Mouse (Mus musculus) C2C12 (cell line): ENCODE measurements around the gene Jmjd7. TPM values are rescaled to one million over a fixed set of nuclear protein-coding genes. Genes with fewer than 3 reads are reported as not detected.

Experiments used
- H3K27me3 ChIP-seq: one replicate; pipeline ENCODE4 v1.6.1; 2011; ENCODE audit not compliant: control insufficient read depth, insufficient read depth, insufficient read length
- H3K36me3 ChIP-seq: one replicate; pipeline ENCODE4 v1.6.1; 2011; ENCODE audit not compliant: control insufficient read depth, insufficient read depth
- H3K4me3 ChIP-seq: one replicate; pipeline ENCODE4 v1.5.1; 2011; ENCODE audit warnings: mild to moderate bottlenecking, control low read depth; ENCODE audit not compliant: poor library complexity, insufficient read depth, severe bottlenecking
- H3K79me2 ChIP-seq: one replicate; pipeline ENCODE4 v1.6.1; 2011; ENCODE audit not compliant: control insufficient read depth, insufficient read depth
- H3K79me3 ChIP-seq: one replicate; pipeline ENCODE4 v1.6.1; 2011; ENCODE audit warnings: low read depth, control low read depth
- H3ac ChIP-seq: one replicate; pipeline ENCODE3; 2011; ENCODE audit warnings: low read depth; ENCODE audit not compliant: control insufficient read depth, insufficient read length
- CEBPB ChIP-seq: IDR thresholded peaks from one replicate; pipeline ENCODE4 v1.6.1; 2011; ENCODE audit warnings: low read depth, mild to moderate bottlenecking, control low read depth, moderate library complexity
- CTCF ChIP-seq: IDR thresholded peaks from one replicate; pipeline ENCODE4 v1.5.1; 2011; ENCODE audit not compliant: control insufficient read depth, insufficient read depth, insufficient read length
- FOSL1 ChIP-seq: IDR thresholded peaks from one replicate; pipeline ENCODE4 v1.8.0; 2011; ENCODE audit warnings: mild to moderate bottlenecking, low read length; ENCODE audit not compliant: poor library complexity, insufficient read depth, severe bottlenecking
- MAX ChIP-seq: IDR thresholded peaks from one replicate; pipeline ENCODE4 v1.6.1; 2011; ENCODE audit warnings: mild to moderate bottlenecking, control low read depth
- MYOD1 ChIP-seq: IDR thresholded peaks from one replicate; pipeline ENCODE4 v1.6.1; 2011; ENCODE audit warnings: low read depth; ENCODE audit not compliant: control insufficient read depth, insufficient read length
- MYOG ChIP-seq: IDR thresholded peaks from one replicate; pipeline ENCODE4 v1.6.1; 2011; ENCODE audit not compliant: control insufficient read depth, insufficient read length; ENCODE audit errors: extremely low read depth
- USF1 ChIP-seq: IDR thresholded peaks from one replicate; pipeline ENCODE4 v1.6.1; 2011; ENCODE audit warnings: low read depth, mild to moderate bottlenecking, control low read depth, moderate library complexity
- polyA plus RNA-seq: library from polyadenylated mRNA; unstranded; fragments of >200 nt; fragmentation: generic; extraction: Trizol; gene quantifications from one replicate; pipeline ENCODE4 v1.2.1, GENCODE M21; 2012; ENCODE audit warnings: missing spikeins

The Jmjd7 gene
- polyA plus RNA-seq, 1 experiment: 8.1 TPM

GRCm38 (mm10) chr2:120033726-120034125 lies 6.4 kb downstream of the Jmjd7 start:
- no peaks in the 10 kb centered on the region for H3K27me3 ChIP-seq
- H3K79me2 ChIP-seq: no peaks in the 10 kb centered on the region
- H3ac ChIP-seq: no peak overlapping the region
- no peak for TF ChIP-seq MYOG
- no peak for TF ChIP-seq MYOD1
- TF ChIP-seq CTCF: no peak
- TF ChIP-seq USF1: no peak
- no peak for TF ChIP-seq MAX
- no peak for TF ChIP-seq CEBPB
- no peak for TF ChIP-seq FOSL1
- no peaks in the 10 kb centered on the region for H3K36me3 ChIP-seq
- H3K4me3 ChIP-seq: no peak overlapping the region
- no peaks in the 10 kb centered on the region for H3K79me3 ChIP-seq

GRCm38 (mm10) chr2:120037744-120038143 lies 10.5 kb downstream of the Jmjd7 start:
- no peak overlapping the region for H3ac ChIP-seq
- no peaks in the 10 kb centered on the region for H3K79me2 ChIP-seq
- no peaks in the 10 kb centered on the region for H3K27me3 ChIP-seq
- TF ChIP-seq MAX (no peak), USF1 (no peak), MYOD1 (no peak), CEBPB (no peak), MYOG (no peak), FOSL1 (no peak), CTCF (no peak)
- no peaks in the 10 kb centered on the region for H3K79me3 ChIP-seq
- no peaks in the 10 kb centered on the region for H3K36me3 ChIP-seq
- H3K4me3 ChIP-seq: no peak overlapping the region

- no peaks in the 10 kb centered on the region for H3K36me3 ChIP-seq
These were observed 13.7 kb downstream of the Jmjd7 start for GRCm38 (mm10) chr2:120040991-120041390.

GRCm38 (mm10) chr2:120044101-120044603 lies 16.9 kb downstream of the Jmjd7 start:
- H3K79me2 ChIP-seq: no peaks in the 10 kb centered on the region
- H3ac ChIP-seq: no peak overlapping the region
- H3K36me3 ChIP-seq: no peaks in the 10 kb centered on the region
- no peaks in the 10 kb centered on the region for H3K79me3 ChIP-seq
- peaks cover 9% of the 10 kb centered on the region for H3K27me3 ChIP-seq
- TF ChIP-seq MAX: no peak
- no peak for TF ChIP-seq USF1
- no peak for TF ChIP-seq MYOG
- TF ChIP-seq CTCF: no peak
- TF ChIP-seq MYOD1: no peak
- TF ChIP-seq FOSL1: no peak
- no peak for TF ChIP-seq CEBPB
- H3K4me3 ChIP-seq: no peak overlapping the region

More at GRCm38 (mm10) chr2:120040991-120041390, 13.7 kb downstream of the Jmjd7 start:
- Histone ChIP-seq H3ac (no peak overlapping the region), H3K4me3 (no peak overlapping the region), H3K27me3 (no peaks in the 10 kb centered on the region), H3K79me2 (no peaks in the 10 kb centered on the region), H3K79me3 (no peaks in the 10 kb centered on the region)
- TF ChIP-seq CEBPB (no peak), MYOD1 (no peak), MAX (no peak), CTCF (no peak), USF1 (no peak), FOSL1 (no peak), MYOG (no peak)

GRCm38 (mm10) chr2:120044676-120045075 lies 17.4 kb downstream of the Jmjd7 start:
- Histone ChIP-seq H3ac (no peak overlapping the region), H3K79me2 (no peaks in the 10 kb centered on the region), H3K36me3 (no peaks in the 10 kb centered on the region), H3K79me3 (no peaks in the 10 kb centered on the region), H3K27me3 (peaks cover 9% of the 10 kb centered on the region), H3K4me3 (no peak overlapping the region)
- no peak for TF ChIP-seq CEBPB
- no peak for TF ChIP-seq MYOG
- TF ChIP-seq MYOD1: no peak
- no peak for TF ChIP-seq FOSL1
- TF ChIP-seq CTCF: no peak
- no peak for TF ChIP-seq MAX
- no peak for TF ChIP-seq USF1
